Mouse (Mus musculus) heart, adult 2 months (tissue): ENCODE measurements around the gene Cd72.

Source experiments
- CTCF ChIP-seq: fragments of 200-600 bp; IDR thresholded peaks from 2 replicates; pipeline ENCODE4 v1.8.1; 2022; ENCODE audit warnings: antibody characterized with exemption, mild to moderate bottlenecking, moderate library complexity
- POLR2A ChIP-seq: fragments of 200-500 bp; IDR thresholded peaks from 2 replicates; pipeline ENCODE4 v1.6.1; 2011; ENCODE audit warnings: mild to moderate bottlenecking, low read depth, low read length, control low read depth; ENCODE audit not compliant: insufficient read depth

DNA sequence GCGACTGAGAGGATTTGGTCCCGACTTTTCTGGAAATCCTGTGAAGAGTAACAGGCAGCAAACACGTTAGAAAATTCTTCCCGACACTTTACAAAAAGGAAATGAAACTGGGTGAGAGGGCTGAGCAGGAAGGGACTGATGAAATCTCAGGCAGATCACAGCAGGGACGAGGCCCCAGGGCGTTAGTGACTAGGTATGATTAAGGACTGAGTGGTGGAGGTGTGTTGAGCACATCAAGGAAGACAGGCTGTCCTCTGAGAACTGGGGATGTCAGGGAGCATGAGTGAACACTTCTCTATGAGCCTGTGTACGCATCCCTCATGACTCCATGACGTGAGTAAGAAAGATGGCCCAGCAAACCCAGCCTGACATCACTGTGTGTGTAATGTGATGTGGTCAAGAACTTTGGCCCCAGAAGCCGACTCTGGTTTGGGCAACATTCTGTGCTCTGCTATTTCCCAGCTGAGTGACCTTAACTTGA lies 34.6 kb downstream of the Cd72 start:
- TF ChIP-seq POLR2A (no peak), CTCF (no peak)
